Mouse (Mus musculus) E14TG2a.4 (cell line): ENCODE results near the gene Mia.
A peak's percentile ranks its signal among the peaks of the same experiment; 100 is the strongest.

Experiments
- H3K27me3 ChIP-seq: 2 replicates; pipeline ENCODE4 v1.6.1; 2014; ENCODE audit warnings: low read length, control low read depth; ENCODE audit not compliant: insufficient read depth
- H3K36me3 ChIP-seq: 2 replicates; pipeline ENCODE4 v1.6.1; 2014; ENCODE audit warnings: low read length, control low read depth; ENCODE audit not compliant: insufficient read depth
- H3K4me1 ChIP-seq: replicated peaks from 2 replicates; pipeline ENCODE4 v1.6.1; 2014; ENCODE audit warnings: low read depth, low read length, control low read depth
- H3K4me3 ChIP-seq: replicated peaks from 2 replicates; pipeline ENCODE4 v1.5.1; 2014; ENCODE audit warnings: mild to moderate bottlenecking, low read length
- H3K9me3 ChIP-seq: 2 replicates; pipeline ENCODE4 v1.6.1; 2014; ENCODE audit warnings: low read length, control low read depth
- CTCF ChIP-seq: conservative IDR thresholded peaks from 2 replicates; pipeline ENCODE4 v1.5.1; 2014; ENCODE audit warnings: low read length
- NANOG ChIP-seq: IDR thresholded peaks from 2 replicates; pipeline ENCODE4 v1.6.1; 2014; ENCODE audit warnings: borderline replicate concordance, low read length, mixed read lengths
- POU5F1 ChIP-seq: IDR thresholded peaks from 2 replicates; pipeline ENCODE4 v1.6.1; 2014; ENCODE audit warnings: low read length, borderline replicate concordance

Mia gene

GRCm38 (mm10) chr7:27178324-27179216, 2.4 kb downstream of the Mia start, which contains the start of gene Rab4b:
Gene Rab4b, minus strand, starts transcription at chr7:27178896.
- Histone ChIP-seq H3K4me1 (peaks cover 83% of the 10 kb centered on the region), H3K4me3 (peak within 1 kb of the TSS; percentile 88), H3K27me3 (no peaks in the 10 kb centered on the region), H3K36me3 (peaks cover 28% of the 10 kb centered on the region), H3K9me3 (no peaks in the 10 kb centered on the region)
- TF ChIP-seq POU5F1 (no peak), CTCF (peak; percentile 24)

- Histone ChIP-seq H3K9me3 (no peaks in the 10 kb centered on the region), H3K4me1 (peaks cover 83% of the 10 kb centered on the region), H3K36me3 (peaks cover 28% of the 10 kb centered on the region), H3K4me3 (peak overlapping the region; percentile 88), H3K27me3 (no peaks in the 10 kb centered on the region)
- TF ChIP-seq POU5F1 (no peak), NANOG (no peak), CTCF (no peak)
Measured at GRCm38 (mm10) chr7:27177942-27178323, 3.0 kb downstream of the Mia start.

GRCm38 (mm10) chr7:27174896-27175295, 6.1 kb downstream of the Mia start:
- H3K27me3 ChIP-seq, result no peaks in the 10 kb centered on the region
- TF ChIP-seq POU5F1, result no peak
- no peak; the same call in 1 of the 2 replicates for TF ChIP-seq CTCF
- peaks cover 52% of the 10 kb centered on the region for H3K36me3 ChIP-seq
- H3K9me3 ChIP-seq, result no peaks in the 10 kb centered on the region
- peaks cover 65% of the 10 kb centered on the region for H3K4me1 ChIP-seq
- peak overlapping the region; percentile 52 for H3K4me3 ChIP-seq

- Histone ChIP-seq H3K4me3 (peak overlapping the region; percentile 52), H3K27me3 (no peaks in the 10 kb centered on the region), H3K4me1 (peaks cover 61% of the 10 kb centered on the region), H3K36me3 (peaks cover 56% of the 10 kb centered on the region), H3K9me3 (no peaks in the 10 kb centered on the region)
- TF ChIP-seq POU5F1 (no peak), CTCF (no peak), NANOG (no peak)
Measured at GRCm38 (mm10) chr7:27174496-27174895, 6.5 kb downstream of the Mia start.

- Histone ChIP-seq H3K27me3 (no peaks in the 10 kb centered on the region), H3K9me3 (no peaks in the 10 kb centered on the region), H3K36me3 (peaks cover 74% of the 10 kb centered on the region), H3K4me3 (no peak overlapping the region), H3K4me1 (peaks cover 60% of the 10 kb centered on the region)
- TF ChIP-seq NANOG (no peak), CTCF (no peak)
Measured at GRCm38 (mm10) chr7:27170981-27171380, 10.0 kb downstream of the Mia start.

- Histone ChIP-seq H3K9me3 (no peaks in the 10 kb centered on the region), H3K36me3 (peaks cover 71% of the 10 kb centered on the region), H3K27me3 (no peaks in the 10 kb centered on the region), H3K4me1 (peaks cover 60% of the 10 kb centered on the region), H3K4me3 (no peak overlapping the region)
- no peak for TF ChIP-seq POU5F1
- no peak for TF ChIP-seq NANOG
- TF ChIP-seq CTCF, result no peak
Measured at GRCm38 (mm10) chr7:27168371-27168770, 12.6 kb downstream of the Mia start.

- peaks cover 71% of the 10 kb centered on the region for H3K36me3 ChIP-seq
- no peaks in the 10 kb centered on the region for H3K9me3 ChIP-seq
- TF ChIP-seq CTCF (no peak), NANOG (no peak), POU5F1 (no peak)
- H3K4me1 ChIP-seq, result peaks cover 60% of the 10 kb centered on the region
- H3K27me3 ChIP-seq, result no peaks in the 10 kb centered on the region
- peak overlapping the region; percentile 89 for H3K4me3 ChIP-seq
Measured at GRCm38 (mm10) chr7:27167475-27168094, 13.4 kb downstream of the Mia start.

GRCm38 (mm10) chr7:27166614-27167474, 14.1 kb downstream of the Mia start, which contains the start of gene Egln2:
Gene Egln2, minus strand, starts transcription at chr7:27166802.
- peaks cover 71% of the 10 kb centered on the region for H3K36me3 ChIP-seq
- no peaks in the 10 kb centered on the region for H3K27me3 ChIP-seq
- H3K4me3 ChIP-seq, result peak within 1 kb of the TSS; percentile 89
- H3K4me1 ChIP-seq, result peaks cover 60% of the 10 kb centered on the region
- TF ChIP-seq CTCF, result no peak
- TF ChIP-seq NANOG, result no peak
- TF ChIP-seq POU5F1, result no peak
- no peaks in the 10 kb centered on the region for H3K9me3 ChIP-seq
